Mouse (Mus musculus): Measurements from ENCODE around the gene Nupl2. TPM values are rescaled to one million over a fixed set of nuclear protein-coding genes. Genes with fewer than 3 reads are reported as not detected.

Gene Nupl2
- total RNA-seq, 1 experiment from 2014 or later = 8.0 TPM

DNA sequence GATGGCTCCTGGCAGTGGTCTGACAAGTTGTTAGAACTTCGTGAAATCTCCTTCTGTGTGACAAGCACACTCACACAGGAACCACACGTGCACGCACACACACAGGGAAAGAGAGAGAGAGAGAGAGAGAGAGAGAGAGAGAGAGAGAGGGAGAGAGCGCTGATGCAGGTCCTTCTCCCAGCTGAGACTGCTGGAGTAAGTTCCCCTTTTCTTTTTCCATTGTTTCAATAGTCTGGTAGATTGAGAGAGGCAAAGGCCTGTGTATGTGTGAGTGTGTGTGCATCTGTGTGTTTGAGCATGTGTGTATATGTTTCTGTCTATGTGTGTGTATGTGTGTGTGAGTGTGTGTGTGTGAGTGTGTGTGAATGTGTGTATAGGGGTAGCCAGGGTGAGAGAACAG is 36.2 kb downstream of the Nupl2 start:
- ATAC-seq (replicated peaks in 1 of 2; ENCODE audit: insufficient read depth in 1 of 2, low FRiP score in 2 of 2, low TSS enrichment in 1 of 2, low read depth in 1 of 2, poor library complexity in 2 of 2, severe bottlenecking in 2 of 2) = 0 out of 4 replicates have a peak, but pooled peaks of 1 of the 2 experiments have one; percentile 36

DNA sequence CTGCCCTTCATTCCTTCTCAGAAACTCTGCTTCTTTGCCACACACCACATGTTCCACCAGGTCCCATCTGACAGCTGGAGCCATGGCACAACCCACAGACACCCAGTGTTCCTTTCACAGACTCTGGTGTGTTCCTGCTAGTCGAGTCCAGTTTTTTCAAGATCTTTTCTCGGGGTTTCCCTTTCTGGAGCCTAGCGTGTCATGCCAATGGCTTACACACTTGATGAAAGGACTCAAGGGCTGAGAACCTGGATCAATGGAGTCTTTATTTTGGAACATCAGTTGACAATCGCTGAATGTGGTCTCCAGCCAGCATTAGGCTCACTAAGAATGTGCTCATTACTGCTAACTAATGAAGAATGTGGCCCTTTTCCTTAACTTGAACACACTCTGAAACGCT is 37.7 kb downstream of the Nupl2 start:
- ATAC-seq (replicated peaks in 1 of 2; ENCODE audit: insufficient read depth in 1 of 2, low FRiP score in 2 of 2, low TSS enrichment in 1 of 2, low read depth in 1 of 2, poor library complexity in 2 of 2, severe bottlenecking in 2 of 2) = no peak

DNA sequence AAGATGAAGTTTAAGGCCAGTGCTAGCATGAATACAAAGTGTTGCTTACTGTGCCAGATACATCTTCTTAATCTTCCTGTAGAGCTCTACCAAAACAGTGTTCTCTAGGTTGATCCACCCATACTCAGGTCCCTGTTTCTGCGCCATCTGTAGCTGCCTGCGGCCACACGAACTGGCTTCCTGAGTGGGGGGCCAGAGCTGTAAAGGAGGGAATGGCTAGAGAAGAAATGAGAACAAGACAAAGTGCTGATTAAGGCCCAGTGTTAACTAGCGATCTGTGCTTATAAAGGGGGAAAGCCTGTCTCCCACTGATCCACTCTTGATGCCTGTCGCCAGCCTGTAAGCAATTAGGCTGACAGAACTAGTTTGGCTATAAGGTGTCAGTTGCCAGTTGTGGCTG is 38.5 kb downstream of the Nupl2 start:
- ATAC-seq (replicated peaks in 1 of 2; ENCODE audit: insufficient read depth in 1 of 2, low FRiP score in 2 of 2, low TSS enrichment in 1 of 2, low read depth in 1 of 2, poor library complexity in 2 of 2, severe bottlenecking in 2 of 2) = no peak

DNA sequence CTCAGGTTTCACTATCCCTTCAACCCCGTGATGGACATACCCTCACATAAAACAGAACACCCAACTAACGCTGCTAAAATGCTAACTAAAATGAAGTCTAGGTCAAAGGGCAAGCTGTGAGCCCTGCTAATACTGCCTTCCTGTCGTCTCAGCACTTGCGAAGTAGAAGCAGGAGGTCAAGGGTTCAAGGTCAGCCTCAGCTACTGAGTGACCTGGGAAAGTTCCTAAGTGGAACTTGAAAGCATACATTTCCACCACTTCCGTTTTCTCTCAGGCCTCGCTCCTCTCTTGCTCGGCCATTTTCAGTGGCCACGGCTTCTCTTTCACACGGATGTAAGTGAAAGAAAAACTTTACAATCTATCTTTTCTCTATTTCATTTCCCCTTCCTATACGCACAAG is 43.2 kb downstream of the Nupl2 start:
- ATAC-seq (replicated peaks in 1 of 2; ENCODE audit: insufficient read depth in 1 of 2, low FRiP score in 2 of 2, low TSS enrichment in 1 of 2, low read depth in 1 of 2, poor library complexity in 2 of 2, severe bottlenecking in 2 of 2) = no peak

DNA sequence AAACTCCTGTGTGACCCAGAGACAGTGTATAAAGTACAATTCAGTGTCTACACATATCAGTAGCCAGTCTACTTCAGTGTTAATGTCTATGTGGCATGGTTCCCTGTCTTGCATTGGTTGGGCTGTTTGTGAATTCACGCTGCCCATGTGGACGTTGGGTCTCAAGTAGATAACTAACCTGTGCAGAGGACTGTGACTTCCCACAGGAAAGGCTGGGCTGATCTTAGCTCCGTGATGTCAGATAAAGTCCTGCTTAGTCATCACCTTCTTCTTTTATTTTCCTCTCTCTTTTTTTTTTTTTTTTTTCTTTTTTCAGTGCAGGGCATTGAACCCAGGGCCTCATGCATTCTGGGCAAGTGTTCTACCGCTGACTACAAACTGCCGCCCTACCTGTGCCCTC is 43.7 kb downstream of the Nupl2 start:
- ATAC-seq (replicated peaks in 1 of 2; ENCODE audit: insufficient read depth in 1 of 2, low FRiP score in 2 of 2, low TSS enrichment in 1 of 2, low read depth in 1 of 2, poor library complexity in 2 of 2, severe bottlenecking in 2 of 2) = no peak

DNA sequence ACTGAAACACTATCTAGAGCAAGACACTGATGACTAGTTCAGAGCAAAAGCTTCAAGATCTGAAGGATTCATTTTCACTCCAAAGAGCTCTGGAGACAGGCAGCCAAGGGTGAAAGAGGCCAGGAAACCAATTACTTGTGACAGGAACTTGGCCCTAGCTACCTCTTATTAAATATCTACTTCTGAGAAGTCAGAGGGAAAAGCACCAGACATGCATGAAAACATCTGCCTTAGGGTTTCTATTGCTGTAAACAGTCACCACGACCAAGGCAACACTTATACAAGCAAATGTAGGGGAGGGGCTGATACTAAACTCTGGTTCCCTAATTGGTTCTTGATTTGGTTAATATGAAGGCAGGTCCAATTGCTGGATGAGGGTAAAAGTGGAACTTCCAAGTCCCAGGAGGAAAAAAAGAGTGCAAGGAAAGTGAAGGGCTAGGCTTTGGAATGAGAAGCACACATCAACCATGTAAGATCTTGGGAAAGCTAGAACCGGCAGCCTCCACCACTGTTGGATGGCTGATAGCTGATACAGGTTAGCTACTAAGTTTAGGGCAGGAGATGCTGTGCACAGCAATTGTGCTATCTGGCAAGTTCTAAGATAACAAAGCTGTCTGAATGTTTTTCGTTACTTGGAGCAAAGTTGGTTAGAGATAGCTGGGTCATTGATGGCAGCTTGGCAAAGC is 49.2 kb downstream of the Nupl2 start:
- no peak for ATAC-seq (replicated peaks in 1 of 2; ENCODE audit: insufficient read depth in 1 of 2, low FRiP score in 2 of 2, low TSS enrichment in 1 of 2, low read depth in 1 of 2, poor library complexity in 2 of 2, severe bottlenecking in 2 of 2)

DNA sequence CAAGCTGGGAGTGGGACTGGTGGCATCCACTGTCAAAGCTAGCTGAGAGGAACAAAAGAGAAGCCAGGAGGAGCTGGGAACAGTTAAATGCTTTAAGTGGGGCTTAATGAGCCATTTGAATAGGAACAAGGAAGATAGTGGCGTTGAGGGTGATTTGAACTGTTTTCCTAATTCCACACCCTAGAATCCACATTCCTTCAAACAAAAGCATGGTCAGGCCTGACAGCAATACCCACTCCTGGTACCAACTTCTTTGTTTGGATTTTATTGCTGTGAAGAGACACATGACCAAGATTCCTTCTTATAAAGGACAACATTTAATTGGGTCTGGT is 49.8 kb downstream of the Nupl2 start:
- ATAC-seq (replicated peaks in 1 of 2; ENCODE audit: insufficient read depth in 1 of 2, low FRiP score in 2 of 2, low TSS enrichment in 1 of 2, low read depth in 1 of 2, poor library complexity in 2 of 2, severe bottlenecking in 2 of 2) = no peak

DNA sequence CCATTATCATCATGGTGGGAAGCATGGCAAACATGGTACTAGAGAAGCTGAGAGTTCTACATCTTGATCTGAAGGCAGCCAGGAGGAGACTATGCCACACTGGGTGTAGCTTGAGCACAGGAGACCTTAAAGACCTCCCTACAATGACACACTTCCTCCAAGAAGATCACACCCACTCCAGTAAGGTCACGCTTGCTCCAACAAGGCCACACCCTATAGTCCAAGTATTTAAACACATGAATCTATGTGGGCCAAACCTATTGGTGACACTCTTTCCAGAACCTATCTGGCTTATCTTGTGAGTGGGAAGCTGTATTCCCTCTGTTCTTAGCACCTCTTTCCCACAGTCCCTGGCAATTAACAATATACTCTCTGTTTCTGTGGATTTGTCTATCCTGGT is 50.1 kb downstream of the Nupl2 start:
- ATAC-seq (replicated peaks in 1 of 2; ENCODE audit: insufficient read depth in 1 of 2, low FRiP score in 2 of 2, low TSS enrichment in 1 of 2, low read depth in 1 of 2, poor library complexity in 2 of 2, severe bottlenecking in 2 of 2) = no peak

Other genes starting within 250 kb of the Nupl2 start
- gene Fam126a, start 134.3 kb upstream of the Nupl2 start, total RNA-seq (2017) = 19.6 and 20.2 TPM in 2 replicates
- 32.9 and 41.4 TPM in 2 replicates for gene Klhl7, start 64.4 kb upstream of the Nupl2 start, total RNA-seq (2017)
- gene Kcnh2, start 186.6 kb downstream of the Nupl2 start, total RNA-seq (2017) = 2.6 and 4.8 TPM in 2 replicates
- not detected in 2 replicates for gene Nos3, start 199.8 kb downstream of the Nupl2 start, total RNA-seq (2017)
- gene Atg9b, start 227.2 kb downstream of the Nupl2 start, total RNA-seq (2017) = 3.8 and 5.6 TPM in 2 replicates
- 8.6 and 19.1 TPM in 2 replicates for gene Abcb8, start 228.7 kb downstream of the Nupl2 start, total RNA-seq (2017)
- 0.19 TPM in 1 of 2 replicates, not detected in the other for gene Asic3, start 248.4 kb downstream of the Nupl2 start, total RNA-seq (2017)

Measured in hematopoietic stem cell, adult 5-6 weeks (primary cell).